Mouse (Mus musculus) mouse embryonic stem cell (cell line): ENCODE results near the gene Sirt7.

Experiments used
- in situ Hi-C, 2 experiments: fragments of 300-500 bp; cut with MboI; formaldehyde crosslinking; loops; 1 replicate in 1 of 2; 3 replicates in 1 of 2; pipeline ENCODE4 v1.14.3; 2019 to 2020; ENCODE audit warnings: low sequenced_read_pairs in 2 of 2, low pct_unique_long_range_greater_than_20kb in 1 of 2, mixed read lengths in 1 of 2; ENCODE audit not compliant: unreplicated experiment in 1 of 2

Gene Sirt7

GRCm38 (mm10) chr11:120626785-120627467 lies 1.9 kb upstream of the Sirt7 start:
- in situ Hi-C loops, result no loop called here

GRCm38 (mm10) chr11:120624680-120625111 lies 344 bp downstream of the Sirt7 start:
- in situ Hi-C loops, result no loop called here

- in situ Hi-C loops, result no loop called here
Measured at GRCm38 (mm10) chr11:120623961-120624679, 920 bp downstream of the Sirt7 start.

- in situ Hi-C loops, result no loop called here
Measured at GRCm38 (mm10) chr11:120622805-120623204, 2.2 kb downstream of the Sirt7 start.

- in situ Hi-C loops, result no loop called here
Measured at GRCm38 (mm10) chr11:120620195-120620594, 4.8 kb downstream of the Sirt7 start.

GRCm38 (mm10) chr11:120618619-120619535 lies 6.2 kb downstream of the Sirt7 start:
- in situ Hi-C loops, result no loop called here

- in situ Hi-C loops, result no loop called here
Measured at GRCm38 (mm10) chr11:120617519-120618112, 7.4 kb downstream of the Sirt7 start, which contains the start of gene Pcyt2. Gene Pcyt2 (minus strand): TSS chr11:120617936.

GRCm38 (mm10) chr11:120616617-120617294 lies 8.3 kb downstream of the Sirt7 start:
- in situ Hi-C loops, result no loop called here

GRCm38 (mm10) chr11:120615606-120616203 lies 9.3 kb downstream of the Sirt7 start:
- in situ Hi-C loops, result no loop called here

GRCm38 (mm10) chr11:120615167-120615566 lies 9.9 kb downstream of the Sirt7 start:
- in situ Hi-C loops, result no loop called here

- in situ Hi-C loops, result no loop called here
Measured at GRCm38 (mm10) chr11:120613976-120614375, 11.1 kb downstream of the Sirt7 start.

GRCm38 (mm10) chr11:120613481-120613972 lies 11.5 kb downstream of the Sirt7 start:
- in situ Hi-C loops, result no loop called here

GRCm38 (mm10) chr11:120612763-120613162 lies 12.3 kb downstream of the Sirt7 start:
- in situ Hi-C loops, result no loop called here

- in situ Hi-C loops, result no loop called here
Measured at GRCm38 (mm10) chr11:120610477-120611046, 14.5 kb downstream of the Sirt7 start.

- in situ Hi-C loops, result no loop called here
Measured at GRCm38 (mm10) chr11:120609250-120609649, 15.8 kb downstream of the Sirt7 start.

- in situ Hi-C loops, result no loop called here
Measured at GRCm38 (mm10) chr11:120608241-120609034, 16.6 kb downstream of the Sirt7 start, which contains the start of gene Npb. Gene Npb (plus strand): TSS chr11:120608477.
